Mouse (Mus musculus) cortical plate, adult 2 months (tissue): ENCODE results near the gene Pip4k2a. TPM values are rescaled to one million over a fixed set of nuclear protein-coding genes. Genes with fewer than 3 reads are reported as not detected.

ENCODE experiments used
- H3K27ac ChIP-seq: fragments of 200-500 bp; 2 replicates; pipeline ENCODE4 v1.5.1; 2012; ENCODE audit warnings: low read length, control low read depth, inconsistent platforms; ENCODE audit not compliant: insufficient read depth
- H3K4me1 ChIP-seq: fragments of 200-500 bp; 2 replicates; pipeline ENCODE4 v1.6.1; 2011; ENCODE audit warnings: low read length; ENCODE audit not compliant: control insufficient read depth, insufficient read depth
- H3K4me3 ChIP-seq: fragments of 200-500 bp; 2 replicates; pipeline ENCODE4 v1.5.1; 2011; ENCODE audit warnings: mild to moderate bottlenecking, low read length, control low read depth; ENCODE audit not compliant: insufficient read depth
- CTCF ChIP-seq: fragments of 200-500 bp; IDR thresholded peaks from 2 replicates; pipeline ENCODE4 v1.5.1; 2011; ENCODE audit warnings: mild to moderate bottlenecking, control low read depth, low read length; ENCODE audit not compliant: insufficient read depth; ENCODE audit errors: extremely low read depth
- POLR2A ChIP-seq: fragments of 200-500 bp; IDR thresholded peaks from 2 replicates; pipeline ENCODE4 v1.6.1; 2011; ENCODE audit warnings: mild to moderate bottlenecking, low read length, control low read depth; ENCODE audit not compliant: insufficient read depth; ENCODE audit errors: extremely low read depth
- polyA plus RNA-seq: library from polyadenylated mRNA; depleted of rRNA; stranded (reverse); fragments of >200 nt; gene quantifications from 2 replicates; pipeline ENCODE4 v1.2.3, GENCODE M21; 2012

Pip4k2a gene
- polyA plus RNA-seq, 1 experiment: 58.8 TPM

GRCm38 (mm10) chr2:18920461-18920877 lies 77.5 kb downstream of the Pip4k2a start:
- Histone ChIP-seq H3K27ac (no peak overlapping the region), H3K4me3 (no peak overlapping the region), H3K4me1 (0 out of 2 replicates have a peak, but pooled peaks cover 1% of the 10 kb centered on the region)
- TF ChIP-seq CTCF: no peak
- TF ChIP-seq POLR2A: no peak

DNA sequence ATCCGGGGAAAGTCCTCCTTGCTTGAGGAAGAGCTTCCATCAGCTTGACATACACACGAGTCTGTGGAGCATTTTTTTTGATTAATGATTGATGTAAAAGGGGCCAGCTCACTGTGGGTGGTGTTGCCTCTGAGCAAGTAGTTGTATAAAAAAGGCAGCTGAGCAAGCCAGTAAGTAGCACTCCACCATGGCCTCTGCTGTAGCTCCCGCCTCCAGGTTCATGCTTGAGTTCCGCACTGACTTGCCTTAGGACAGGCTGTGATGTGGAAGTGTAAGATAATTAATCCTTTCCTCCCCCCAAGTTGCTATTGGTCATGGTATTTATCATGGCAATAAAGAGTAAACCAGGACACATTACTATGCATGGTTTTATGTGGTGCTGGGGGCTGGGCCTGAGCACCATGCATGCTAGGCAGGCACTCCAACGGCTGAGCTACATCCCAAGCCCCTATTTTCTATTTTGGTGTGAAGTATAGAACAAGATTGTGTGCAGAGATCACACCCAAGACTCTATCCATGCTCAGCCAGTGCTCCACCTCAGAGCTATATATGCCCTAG lies 78.0 kb downstream of the Pip4k2a start:
- TF ChIP-seq CTCF (no peak), POLR2A (no peak)
- no peak overlapping the region for H3K27ac ChIP-seq
- 0 out of 2 replicates have a peak, but pooled peaks cover 1% of the 10 kb centered on the region for H3K4me1 ChIP-seq
- H3K4me3 ChIP-seq: no peak overlapping the region

- TF ChIP-seq POLR2A (no peak), CTCF (no peak)
- Histone ChIP-seq H3K4me3 (no peak overlapping the region), H3K27ac (no peak overlapping the region), H3K4me1 (0 out of 2 replicates have a peak, but pooled peaks cover 1% of the 10 kb centered on the region)
Measured at GRCm38 (mm10) chr2:18917838-18918237, 80.1 kb downstream of the Pip4k2a start.

DNA sequence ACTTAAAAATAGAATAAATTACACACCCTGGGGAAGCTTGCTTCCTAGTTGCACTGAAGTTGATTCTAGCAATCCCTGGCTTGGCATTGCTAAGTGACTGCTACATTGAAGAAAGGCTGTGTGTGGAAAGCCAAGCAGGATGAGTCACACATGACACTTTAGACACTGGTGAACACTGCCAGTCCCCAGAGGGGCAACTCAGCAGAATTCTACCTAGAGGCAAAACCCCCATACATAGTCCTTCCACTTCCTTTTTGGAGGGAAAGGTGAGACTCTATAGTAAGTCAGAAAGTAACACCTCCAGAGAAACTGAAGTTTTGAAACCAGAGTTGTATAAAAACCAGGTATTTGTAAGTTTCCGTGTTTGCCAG lies 80.6 kb downstream of the Pip4k2a start:
- Histone ChIP-seq H3K27ac (no peak overlapping the region), H3K4me3 (no peak overlapping the region), H3K4me1 (0 out of 2 replicates have a peak, but pooled peaks cover 1% of the 10 kb centered on the region)
- TF ChIP-seq POLR2A (no peak), CTCF (no peak)

DNA sequence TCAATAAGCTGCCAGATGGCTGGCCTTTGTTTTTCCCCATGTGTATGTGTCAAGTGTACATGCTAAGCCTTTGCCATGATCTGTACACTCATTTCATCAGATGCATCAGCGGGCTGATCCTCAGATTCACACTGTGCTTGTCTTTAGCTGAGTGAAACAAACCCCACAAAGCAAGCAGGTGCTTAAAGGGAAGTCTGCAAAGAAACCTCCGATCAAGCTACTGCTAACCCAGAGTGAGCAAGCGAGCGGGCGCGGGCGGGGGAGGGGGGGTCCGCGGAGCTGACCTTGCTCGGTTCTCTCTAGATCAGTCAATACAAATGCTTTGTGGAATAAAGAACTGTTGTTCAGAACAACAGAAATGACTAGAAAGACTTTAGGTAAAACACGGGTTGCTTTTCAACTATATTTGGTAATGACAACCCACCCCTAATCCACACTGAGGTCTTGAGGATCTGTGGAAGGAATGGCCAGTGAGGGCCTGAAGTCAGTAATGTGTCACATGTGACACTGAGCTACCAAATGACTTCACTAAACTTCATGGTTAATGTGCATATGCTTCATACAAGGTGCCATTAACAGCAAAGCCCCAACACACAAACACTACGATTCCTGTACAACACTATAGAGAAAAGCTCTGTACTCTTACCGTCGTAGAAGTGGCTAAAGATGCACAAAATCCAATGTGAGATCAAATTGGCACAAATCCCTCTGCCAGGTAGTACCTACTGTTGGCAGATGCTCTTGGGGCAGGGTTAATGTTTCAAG lies 81.1 kb downstream of the Pip4k2a start:
- TF ChIP-seq CTCF: no peak
- TF ChIP-seq POLR2A: no peak
- no peak overlapping the region for H3K27ac ChIP-seq
- 0 out of 2 replicates have a peak, but pooled peaks cover 1% of the 10 kb centered on the region for H3K4me1 ChIP-seq
- no peak overlapping the region for H3K4me3 ChIP-seq

DNA sequence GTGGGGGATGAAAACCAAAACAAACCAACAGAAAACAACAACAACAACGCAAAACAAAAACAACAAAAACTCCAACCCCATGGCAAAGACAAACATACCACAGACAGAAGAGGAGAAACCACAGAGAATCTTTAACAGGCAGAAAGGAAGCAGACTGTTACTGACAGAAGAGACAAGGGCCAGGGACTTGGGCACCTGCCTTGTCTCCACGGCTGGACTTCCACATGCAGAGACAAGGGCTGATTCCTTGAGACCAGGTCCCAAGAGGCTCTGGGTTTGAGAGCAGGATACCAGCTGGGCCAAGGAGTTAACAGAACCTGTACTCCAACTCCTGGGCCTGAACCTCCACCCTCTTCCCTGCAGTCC lies 81.9 kb downstream of the Pip4k2a start:
- H3K4me3 ChIP-seq: no peak overlapping the region
- TF ChIP-seq CTCF (no peak), POLR2A (no peak)
- no peak overlapping the region for H3K27ac ChIP-seq
- 0 out of 2 replicates have a peak, but pooled peaks cover 1% of the 10 kb centered on the region for H3K4me1 ChIP-seq

- TF ChIP-seq POLR2A (no peak), CTCF (no peak)
- H3K4me1 ChIP-seq: 0 out of 2 replicates have a peak, but pooled peaks cover 1% of the 10 kb centered on the region
- H3K4me3 ChIP-seq: no peak overlapping the region
- no peak overlapping the region for H3K27ac ChIP-seq
Measured at GRCm38 (mm10) chr2:18915372-18916041, 82.4 kb downstream of the Pip4k2a start.

DNA sequence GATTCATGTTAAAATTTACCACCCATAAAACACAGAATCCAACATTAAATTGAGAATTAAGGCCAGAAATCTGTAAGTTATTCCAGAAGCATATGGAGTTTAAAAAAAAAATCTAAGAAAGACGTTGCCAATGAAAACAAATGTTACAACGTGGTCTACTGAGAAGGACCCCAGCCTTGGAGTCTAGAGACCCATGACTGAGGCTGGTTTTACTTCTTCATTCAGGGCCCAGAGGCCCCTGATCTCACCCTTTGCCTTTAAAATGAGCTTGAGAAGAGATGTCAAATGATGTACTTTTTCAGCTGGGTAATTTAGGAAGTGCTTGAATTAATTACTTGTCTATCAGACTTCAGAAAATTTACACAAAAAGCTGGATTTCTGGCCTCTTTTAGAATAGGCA lies 83.2 kb downstream of the Pip4k2a start:
- no peak overlapping the region for H3K4me3 ChIP-seq
- H3K27ac ChIP-seq: no peak overlapping the region
- H3K4me1 ChIP-seq: 0 out of 2 replicates have a peak, but pooled peaks cover 1% of the 10 kb centered on the region
- TF ChIP-seq CTCF: no peak
- no peak for TF ChIP-seq POLR2A

GRCm38 (mm10) chr2:18913642-18914041 lies 84.3 kb downstream of the Pip4k2a start:
- H3K27ac ChIP-seq: no peak overlapping the region
- TF ChIP-seq POLR2A: no peak
- TF ChIP-seq CTCF: no peak
- no peak overlapping the region for H3K4me3 ChIP-seq
- H3K4me1 ChIP-seq: 0 out of 2 replicates have a peak, but pooled peaks cover 1% of the 10 kb centered on the region

DNA sequence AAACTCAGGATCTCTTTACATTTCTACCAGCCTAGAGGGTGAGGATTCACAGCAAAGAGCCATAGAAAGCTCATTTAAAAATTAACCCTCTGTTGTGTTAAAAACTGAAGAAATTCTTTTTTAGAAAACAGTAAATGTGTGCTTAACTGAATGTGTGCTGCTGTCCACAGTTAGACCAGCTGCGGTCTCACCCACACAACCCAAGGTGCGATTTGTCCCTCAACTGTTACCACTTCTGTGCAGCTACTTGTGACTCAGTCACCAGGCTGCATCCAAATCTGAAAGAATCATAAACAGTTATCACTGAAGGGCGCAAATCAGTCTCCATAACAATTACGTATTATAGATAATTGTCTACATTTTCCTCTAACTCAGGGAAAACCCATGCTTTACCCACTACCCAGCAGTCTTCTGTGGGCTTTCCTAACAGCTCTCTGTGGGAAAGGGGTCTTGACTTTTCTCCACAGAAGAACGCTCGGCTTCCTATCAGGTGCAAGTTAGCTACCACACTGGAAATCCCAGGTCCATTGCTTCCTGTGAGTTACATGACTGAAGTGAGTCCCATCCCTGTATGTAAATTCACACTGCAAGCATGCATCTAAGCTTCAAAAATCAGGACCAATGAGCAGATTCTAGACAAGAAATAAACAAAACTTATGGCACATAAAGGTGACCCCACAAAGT lies 86.5 kb downstream of the Pip4k2a start:
- Histone ChIP-seq H3K27ac (no peak overlapping the region), H3K4me1 (peaks cover 1% of the 10 kb centered on the region; the same call in 1 of the 2 replicates), H3K4me3 (no peak overlapping the region)
- TF ChIP-seq POLR2A (no peak), CTCF (no peak)
